Mouse (Mus musculus) kidney, adult 2 months (tissue): ENCODE measurements at regions not wholly inside any gene's neighbourhood (a gene's known extent, or its start where the extent isn't known, plus 50 kb on each side); places are given as distances from the start of the nearest gene placed in this dataset.

ENCODE experiments used
- DNase-seq: peaks from one replicate; pipeline ENCODE4 v3.0.0; 2021
- H3K27ac ChIP-seq: fragments of 200-500 bp; 2 replicates; pipeline ENCODE4 v1.5.1; 2012; ENCODE audit warnings: low read depth, low read length, control low read depth, inconsistent platforms; ENCODE audit not compliant: insufficient read depth
- H3K27me3 ChIP-seq: fragments of 200-500 bp; replicated peaks from 2 replicates; pipeline ENCODE4 v1.6.1; 2012; ENCODE audit warnings: mild to moderate bottlenecking, moderate library complexity, low read length, inconsistent platforms; ENCODE audit not compliant: control insufficient read depth, insufficient read depth
- H3K36me3 ChIP-seq: fragments of 200-500 bp; 2 replicates; pipeline ENCODE4 v1.6.1; 2012; ENCODE audit warnings: mild to moderate bottlenecking, moderate library complexity, low read length, inconsistent platforms; ENCODE audit not compliant: control insufficient read depth, insufficient read depth
- H3K4me1 ChIP-seq: fragments of 200-500 bp; 2 replicates; pipeline ENCODE4 v1.6.1; 2011; ENCODE audit warnings: low read length; ENCODE audit not compliant: control insufficient read depth, insufficient read depth
- H3K4me3 ChIP-seq: fragments of 200-500 bp; 2 replicates; pipeline ENCODE4 v1.5.1; 2011; ENCODE audit warnings: mild to moderate bottlenecking, low read depth, low read length, control low read depth; ENCODE audit not compliant: insufficient read depth
- CTCF ChIP-seq: fragments of 200-500 bp; conservative IDR thresholded peaks from 2 replicates; pipeline ENCODE4 v1.5.1; 2011; ENCODE audit warnings: low read depth, mild to moderate bottlenecking, control low read depth, low read length, moderate library complexity, mixed read lengths; ENCODE audit not compliant: insufficient read depth, insufficient read length
- POLR2A ChIP-seq: fragments of 200-500 bp; IDR thresholded peaks from one replicate; pipeline ENCODE4 v1.6.1; 2011; ENCODE audit warnings: low read depth, low read length, control low read depth
- WGBS: fragments of 180-500 bp; shearing (Covaris S2); methylation state at CpG from one replicate; pipeline ENCODE4 v1.1.7; 2018; 5-methylcytosine and 5-hydroxymethylcytosine counted together

GRCm38 (mm10) chr15:85670176-85670788 is 64.5 kb upstream of the Ppara start:
- Histone ChIP-seq H3K27me3 (no peaks in the 10 kb centered on the region), H3K4me3 (peak overlapping the region; percentile 62), H3K36me3 (no peaks in the 10 kb centered on the region; the same call in 1 of the 2 replicates), H3K4me1 (peaks cover 16% of the 10 kb centered on the region), H3K27ac (peak overlapping the region; percentile 100)
- DNase-seq: peak; percentile 78
- TF ChIP-seq CTCF: no peak
- no peak for TF ChIP-seq POLR2A
- under 1% methylated on average over 64 of the region's 64 CpGs for WGBS

GRCm38 (mm10) chr15:85670789-85671700 is 63.7 kb upstream of the Ppara start:
- under 1% methylated on average over 124 of the region's 141 CpGs for WGBS
- H3K27me3 ChIP-seq: no peaks in the 10 kb centered on the region
- TF ChIP-seq CTCF (no peak), POLR2A (peak; percentile 50)
- H3K4me3 ChIP-seq: peak overlapping the region; percentile 62
- peaks cover 14% of the 10 kb centered on the region for H3K4me1 ChIP-seq
- peak; percentile 96 for DNase-seq
- peak overlapping the region; percentile 100 for H3K27ac ChIP-seq
- no peaks in the 10 kb centered on the region; the same call in 1 of the 2 replicates for H3K36me3 ChIP-seq

GRCm38 (mm10) chr15:85671701-85672191 is 63.0 kb upstream of the Ppara start:
- no peaks in the 10 kb centered on the region; the same call in 1 of the 2 replicates for H3K36me3 ChIP-seq
- peak overlapping the region; percentile 98 for H3K27ac ChIP-seq
- H3K4me3 ChIP-seq: peak overlapping the region; percentile 62
- under 1% methylated on average over 49 of the region's 50 CpGs for WGBS
- H3K4me1 ChIP-seq: peaks cover 19% of the 10 kb centered on the region
- DNase-seq: peak; percentile 63
- no peaks in the 10 kb centered on the region for H3K27me3 ChIP-seq
- no peak for TF ChIP-seq CTCF
- TF ChIP-seq POLR2A: no peak

- no peaks in the 10 kb centered on the region for H3K27me3 ChIP-seq
- no peak for DNase-seq
- peak overlapping the region; percentile 98 for H3K27ac ChIP-seq
- TF ChIP-seq CTCF (no peak), POLR2A (no peak)
- WGBS: 4% methylated on average over 3 of the region's 3 CpGs
- peak overlapping the region; percentile 62 for H3K4me3 ChIP-seq
- no peaks in the 10 kb centered on the region; the same call in 1 of the 2 replicates for H3K36me3 ChIP-seq
- peaks cover 26% of the 10 kb centered on the region for H3K4me1 ChIP-seq
Measured at GRCm38 (mm10) chr15:85672376-85672775, 62.4 kb upstream of the Ppara start.

GRCm38 (mm10) chr15:85672931-85673330 is 61.9 kb upstream of the Ppara start:
- Histone ChIP-seq H3K27ac (peak overlapping the region; percentile 98), H3K4me3 (peak overlapping the region; percentile 58), H3K27me3 (no peaks in the 10 kb centered on the region), H3K4me1 (peaks cover 31% of the 10 kb centered on the region), H3K36me3 (no peaks in the 10 kb centered on the region; the same call in 1 of the 2 replicates)
- TF ChIP-seq CTCF (no peak), POLR2A (no peak)
- 1% methylated on average over 3 of the region's 3 CpGs for WGBS
- DNase-seq: peak; percentile 56

GRCm38 (mm10) chr15:85673506-85673905 is 61.3 kb upstream of the Ppara start:
- H3K4me1 ChIP-seq: peaks cover 36% of the 10 kb centered on the region
- TF ChIP-seq CTCF: no peak
- TF ChIP-seq POLR2A: no peak

More at GRCm38 (mm10) chr15:85673506-85673905, 61.3 kb upstream of the Ppara start:
- H3K4me3 ChIP-seq: peak overlapping the region; percentile 76
- DNase-seq: no peak
- H3K27me3 ChIP-seq: no peaks in the 10 kb centered on the region
- no peaks in the 10 kb centered on the region; the same call in 1 of the 2 replicates for H3K36me3 ChIP-seq
- H3K27ac ChIP-seq: peak overlapping the region; percentile 83
- 2% methylated on average over 9 of the region's 9 CpGs for WGBS
